Mouse (Mus musculus) testis, postnatal 14 days (tissue): ENCODE data around the gene Vipr1.
"Not testable (repeated sequence)": the region's sequence is repeated elsewhere in the genome, so short reads cannot be mapped to it uniquely, and the experiment has no call there.

Source experiments
- DNase-seq: peaks from one replicate; pipeline ENCODE4 v3.0.0; 2021; ENCODE audit warnings: low spot score

Gene Vipr1

GRCm38 (mm10) chr9:121642401-121643181 is at the start of gene Vipr1:
Gene Vipr1 (plus strand): TSS chr9:121642716.
- DNase-seq = peak; percentile 79

GRCm38 (mm10) chr9:121592948-121593550 is 49.5 kb upstream of the Vipr1 start:
- no peak for DNase-seq

- DNase-seq = not testable (repeated sequence)
These were observed 48.7 kb upstream of the Vipr1 start for GRCm38 (mm10) chr9:121593768-121594167.

DNA sequence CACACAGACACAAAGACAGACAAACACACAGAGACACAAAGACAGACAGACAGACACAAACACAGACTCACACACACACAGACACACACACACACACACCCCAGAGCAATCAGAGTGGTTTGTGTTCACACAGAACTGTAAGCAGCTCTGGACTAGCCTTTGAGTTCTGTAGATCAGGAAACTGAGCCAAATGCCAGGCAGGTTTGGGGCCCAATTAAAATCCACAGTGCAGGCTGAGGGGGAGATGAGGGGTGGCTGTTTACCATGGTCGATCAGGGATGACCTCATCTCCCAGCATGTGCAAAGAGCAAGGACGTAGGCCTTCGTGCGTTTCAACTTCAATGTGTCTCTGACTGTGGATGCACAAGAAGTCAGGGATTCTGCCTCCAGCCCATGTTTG is 47.7 kb upstream of the Vipr1 start:
- DNase-seq = no peak

GRCm38 (mm10) chr9:121598106-121598505 is 44.4 kb upstream of the Vipr1 start:
- DNase-seq = no peak

- no peak for DNase-seq
These were observed 43.0 kb upstream of the Vipr1 start for GRCm38 (mm10) chr9:121599551-121599950.

DNA sequence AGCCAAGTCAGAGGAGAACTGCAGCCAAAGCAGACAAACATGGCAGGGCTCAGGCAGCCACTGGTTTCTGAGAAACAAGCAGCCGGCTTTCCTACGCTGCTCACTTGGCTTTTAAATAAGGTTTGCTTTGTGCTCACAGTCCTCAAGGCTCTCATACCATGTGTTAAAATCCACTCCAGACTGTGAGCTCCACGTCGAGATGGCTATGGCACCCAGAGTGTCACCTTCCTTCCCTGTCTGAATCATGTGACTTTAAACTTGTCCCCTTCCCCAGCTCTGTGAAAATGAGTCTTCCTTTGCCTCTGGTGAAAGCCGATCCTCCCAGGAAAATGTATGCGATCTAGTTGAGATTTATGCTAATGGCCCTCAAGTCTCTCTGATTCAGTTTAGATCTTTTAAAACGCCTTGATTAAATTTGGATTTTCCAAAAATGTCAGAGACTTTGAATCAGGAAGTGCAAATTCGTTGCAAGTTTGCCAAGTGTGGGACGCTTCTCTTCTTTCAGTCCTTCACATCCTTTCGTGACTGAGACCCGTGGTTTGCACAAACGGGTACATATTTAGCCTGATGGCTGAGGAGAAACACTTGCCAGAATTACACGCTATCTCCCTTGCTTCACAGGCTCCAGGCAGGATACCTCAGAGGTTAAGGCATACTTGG is 42.2 kb upstream of the Vipr1 start:
- no peak for DNase-seq

GRCm38 (mm10) chr9:121600861-121601427 is 41.6 kb upstream of the Vipr1 start:
- DNase-seq = no peak

DNA sequence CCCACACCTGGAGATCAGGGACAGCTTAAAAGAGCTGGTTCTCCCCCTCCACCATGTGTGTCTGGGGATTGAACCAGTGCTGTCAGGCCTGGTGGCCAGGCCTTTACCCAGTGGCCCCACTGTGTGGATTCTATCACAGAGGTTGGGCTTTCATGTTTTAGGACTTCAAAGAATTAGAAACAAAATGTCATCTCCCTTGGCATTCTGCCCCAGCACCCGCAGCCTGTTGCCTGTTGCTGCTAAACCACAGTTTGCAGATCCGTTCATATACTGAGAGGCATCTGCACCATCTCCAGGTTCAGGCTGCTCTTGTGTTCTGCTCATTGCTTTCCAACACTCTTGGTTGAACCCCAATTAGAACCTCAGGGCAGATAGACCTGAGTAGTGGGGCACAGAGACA is 40.1 kb upstream of the Vipr1 start:
- DNase-seq = no peak

DNA sequence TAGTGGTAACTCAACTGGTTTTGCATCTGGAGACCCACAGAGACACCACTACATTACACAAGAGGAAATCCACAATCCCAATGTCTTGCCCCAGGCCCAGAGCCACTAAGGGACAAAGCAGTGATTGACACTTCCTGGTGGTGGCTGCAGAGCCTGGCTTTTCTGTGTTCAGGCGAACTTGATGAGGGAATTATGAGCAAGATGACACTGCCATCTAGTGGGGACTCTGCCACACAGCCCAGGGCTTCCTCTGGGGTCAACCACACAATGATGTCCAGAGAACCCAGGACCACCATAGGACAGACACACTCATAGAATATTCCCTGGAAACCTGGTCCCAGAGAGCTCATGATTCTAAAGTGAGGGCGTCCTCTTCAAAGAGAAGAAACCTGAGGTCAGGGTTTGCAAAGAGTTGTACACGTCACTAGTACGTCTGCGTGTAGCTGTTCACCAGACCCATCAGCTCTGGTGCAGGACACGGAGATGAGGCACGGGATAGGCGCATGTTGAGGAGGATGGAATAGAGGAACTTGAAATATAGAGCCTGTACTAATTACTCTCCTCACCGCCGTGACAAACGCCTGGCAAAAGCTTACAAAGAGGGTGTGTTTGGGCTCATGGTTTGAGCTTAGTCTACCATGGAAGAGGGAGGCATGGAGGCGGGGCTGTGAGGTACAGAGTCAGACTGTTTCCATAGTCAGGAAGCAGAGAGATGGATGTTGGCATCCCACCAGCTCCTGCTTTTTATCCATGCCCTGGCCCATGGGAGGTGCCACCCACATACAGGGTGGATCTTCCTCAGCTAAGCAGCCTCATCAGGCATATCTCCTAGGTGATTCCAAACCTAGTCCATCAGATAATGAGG is 36.9 kb upstream of the Vipr1 start:
- DNase-seq = peak; percentile 59

- DNase-seq = no peak
These were observed 35.9 kb upstream of the Vipr1 start for GRCm38 (mm10) chr9:121606498-121607096.

- no peak for DNase-seq
These were observed 33.1 kb upstream of the Vipr1 start for GRCm38 (mm10) chr9:121609381-121609780.

- no peak for DNase-seq
These were observed 29.3 kb upstream of the Vipr1 start for GRCm38 (mm10) chr9:121613192-121613591.

DNA sequence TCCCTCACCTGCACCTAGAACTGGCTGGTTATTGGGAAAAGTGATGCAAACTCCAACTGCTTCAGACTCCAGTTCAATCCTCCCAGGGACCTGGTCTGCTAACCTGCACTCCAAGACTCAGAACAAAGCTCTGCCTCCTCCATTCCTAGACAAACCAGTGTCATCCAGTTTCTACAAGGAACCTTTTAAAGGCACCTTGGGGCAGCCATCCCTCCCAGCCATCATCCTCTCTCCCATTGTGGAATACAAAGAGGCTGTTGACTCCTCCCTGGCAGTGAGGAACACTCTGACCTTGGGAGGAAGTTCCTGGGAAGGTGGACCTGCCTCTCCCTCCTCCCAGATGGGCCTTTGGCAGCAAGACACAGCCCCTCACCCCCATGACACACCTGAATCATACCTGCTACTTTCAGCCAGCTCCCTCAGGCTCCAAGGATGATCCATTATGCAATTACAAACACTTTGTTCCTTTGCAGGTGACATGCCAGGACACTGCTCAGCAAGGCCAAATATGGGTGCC is 28.2 kb upstream of the Vipr1 start:
- DNase-seq = no peak

DNA sequence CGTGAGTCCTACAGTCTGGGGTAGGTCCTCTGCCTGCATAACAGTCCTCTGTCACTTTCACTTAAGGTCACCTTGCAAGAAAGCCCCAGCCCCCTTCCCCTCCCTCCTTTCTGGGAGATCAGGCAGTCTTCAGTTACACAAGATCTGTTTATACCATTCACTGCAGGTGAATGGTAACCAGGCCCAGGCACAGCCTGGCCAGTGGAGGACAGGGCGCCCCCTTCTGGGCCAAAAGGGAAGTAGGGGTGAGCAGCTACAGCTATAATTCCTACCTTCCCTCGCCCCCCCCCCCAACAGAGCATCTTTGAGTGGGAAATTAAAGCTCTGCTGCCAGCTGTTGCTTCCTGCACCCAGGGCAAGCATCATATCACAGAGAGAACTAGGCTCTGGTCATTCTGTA is 26.0 kb upstream of the Vipr1 start:
- DNase-seq = no peak

- DNase-seq = no peak
These were observed 23.1 kb upstream of the Vipr1 start for GRCm38 (mm10) chr9:121619441-121619840.

GRCm38 (mm10) chr9:121623235-121623634 is 19.3 kb upstream of the Vipr1 start:
- no peak for DNase-seq

DNA sequence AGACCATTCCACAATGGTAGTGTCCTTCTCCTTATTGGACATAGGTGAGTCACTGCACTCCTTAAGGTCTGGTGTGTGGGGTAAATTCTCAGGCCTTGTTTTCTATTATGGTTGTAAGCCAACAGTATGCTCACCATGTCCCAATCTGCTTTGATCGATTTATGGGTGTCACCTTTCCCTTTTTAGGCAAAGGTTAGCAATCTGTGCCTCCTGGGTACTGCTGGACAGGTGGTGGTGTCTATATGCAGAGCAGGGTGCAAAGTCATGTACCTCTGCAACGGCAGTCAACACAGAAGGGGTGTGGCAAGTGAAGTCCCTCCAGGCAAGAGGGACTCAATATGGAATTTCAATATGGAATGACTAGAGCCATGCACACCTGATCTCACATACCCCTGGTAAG is 17.6 kb upstream of the Vipr1 start:
- DNase-seq = no peak

DNA sequence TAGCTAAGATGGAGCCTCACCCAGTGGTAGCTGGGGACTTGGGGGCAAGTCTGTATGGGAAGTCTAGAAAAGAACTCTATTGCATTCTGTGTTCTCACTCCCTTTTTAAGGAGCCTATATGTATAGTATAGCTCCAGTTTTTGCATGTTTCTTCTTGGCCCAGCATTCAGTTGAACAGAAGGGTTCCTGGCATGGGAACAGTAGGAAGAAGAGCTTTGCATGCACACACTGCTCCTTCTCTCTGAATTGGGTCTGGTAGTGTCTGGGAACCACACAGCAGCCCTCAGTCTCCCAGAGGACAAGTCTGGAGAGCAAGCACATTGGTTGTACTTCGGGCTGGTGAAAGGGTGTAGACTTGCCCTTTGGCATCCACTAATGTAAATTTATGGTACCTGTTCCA is 11.9 kb upstream of the Vipr1 start:
- DNase-seq = no peak

- DNase-seq = no peak
These were observed 10.6 kb upstream of the Vipr1 start for GRCm38 (mm10) chr9:121631946-121632345.

DNA sequence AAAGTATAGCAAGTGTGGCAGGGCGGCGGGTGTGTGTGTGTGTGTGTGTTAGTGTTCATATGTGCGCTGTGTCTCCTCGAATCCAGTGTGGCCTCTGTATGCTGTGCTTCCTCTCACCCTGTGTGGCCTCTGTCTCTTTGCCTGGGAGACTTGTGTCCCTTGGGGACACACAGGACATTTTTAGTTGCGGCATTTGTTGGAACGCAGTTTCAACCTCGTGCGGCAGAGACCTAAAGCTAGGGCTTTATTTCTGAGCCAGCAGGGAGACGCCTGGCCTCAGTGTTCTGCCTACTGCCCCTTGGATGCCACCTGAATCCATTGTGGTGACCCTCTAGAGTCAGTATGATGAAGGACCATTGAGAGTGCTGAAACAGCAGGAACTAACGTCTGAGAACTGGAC is 9.6 kb upstream of the Vipr1 start:
- no peak for DNase-seq
